Mouse (Mus musculus) forebrain, embryonic 16.5 days (tissue): ENCODE data around the gene Insm2. TPM values are rescaled to one million over a fixed set of nuclear protein-coding genes. Genes with fewer than 3 reads are reported as not detected.

Experiments
- ATAC-seq: fragments of 200-750 bp; cut with Nextera tagmentation; 2 replicates; pipeline ENCODE4 v1.8.0; 2017; ENCODE audit warnings: mild to moderate bottlenecking, moderate library complexity
- H3K27ac ChIP-seq: fragments of 300-500 bp; sonication (generic); 2 replicates; pipeline ENCODE4 v1.5.1; 2014; ENCODE audit warnings: low read length, control low read depth
- H3K27me3 ChIP-seq: fragments of 300-500 bp; sonication (generic); replicated peaks from 2 replicates; pipeline ENCODE4 v1.6.1; 2014; ENCODE audit warnings: low read length; ENCODE audit not compliant: control insufficient read depth, insufficient read depth
- H3K36me3 ChIP-seq: fragments of 300-500 bp; sonication (generic); 2 replicates; pipeline ENCODE4 v1.6.1; 2014; ENCODE audit not compliant: control insufficient read depth, insufficient read depth
- H3K4me1 ChIP-seq: fragments of 300-500 bp; sonication (generic); replicated peaks from 2 replicates; pipeline ENCODE4 v1.6.1; 2014; ENCODE audit warnings: low read length; ENCODE audit not compliant: control insufficient read depth, insufficient read depth
- H3K4me2 ChIP-seq: fragments of 300-500 bp; sonication (generic); 2 replicates; pipeline ENCODE4 v1.6.1; 2014; ENCODE audit warnings: mild to moderate bottlenecking, low read length, control low read depth
- H3K4me3 ChIP-seq: fragments of 300-500 bp; sonication (generic); replicated peaks from 2 replicates; pipeline ENCODE4 v1.5.1; 2014; ENCODE audit warnings: mild to moderate bottlenecking, low read length, control low read depth
- H3K9ac ChIP-seq: fragments of 300-500 bp; sonication (generic); replicated peaks from 2 replicates; pipeline ENCODE4 v1.6.1; 2014; ENCODE audit warnings: low read depth, low read length, control low read depth
- H3K9me3 ChIP-seq: fragments of 300-500 bp; sonication (generic); 2 replicates; pipeline ENCODE4 v1.6.1; 2016; ENCODE audit warnings: low read length; ENCODE audit not compliant: control insufficient read depth
- WGBS: fragments of 180-500 bp; shearing (Covaris S2); extraction: QIAGEN DNeasy Blood & Tissue Kit; methylation state at CpG from one replicate; pipeline ENCODE4 v1.1.7; 2014; 5-methylcytosine and 5-hydroxymethylcytosine counted together
- polyA plus RNA-seq: library from polyadenylated mRNA; unstranded; fragments of >200 nt; fragmentation: Nextera tagmentation; extraction: Ambion mirVana; gene quantifications from 2 replicates; pipeline ENCODE4 v1.2.1, GENCODE M21; 2015

The Insm2 gene
- polyA plus RNA-seq, 1 experiment from 2014 or later = 1.6 TPM

- no peaks in the 10 kb centered on the region for H3K36me3 ChIP-seq
- H3K27me3 ChIP-seq = no peaks in the 10 kb centered on the region
- H3K27ac ChIP-seq = no peak overlapping the region
- H3K4me2 ChIP-seq = no peak overlapping the region
- no peak overlapping the region for H3K9ac ChIP-seq
- no peaks in the 10 kb centered on the region for H3K9me3 ChIP-seq
- H3K4me3 ChIP-seq = no peak overlapping the region
- peaks cover 7% of the 10 kb centered on the region for H3K4me1 ChIP-seq
- 29% methylated on average over 4 of the region's 4 CpGs for WGBS
- no peak for ATAC-seq
Measured at GRCm38 (mm10) chr12:55626711-55627110, 27.5 kb downstream of the Insm2 start.

GRCm38 (mm10) chr12:55648011-55648525, 48.8 kb downstream of the Insm2 start:
- Histone ChIP-seq H3K27ac (no peak overlapping the region), H3K9ac (no peak overlapping the region), H3K9me3 (no peaks in the 10 kb centered on the region), H3K27me3 (no peaks in the 10 kb centered on the region), H3K4me1 (no peaks in the 10 kb centered on the region), H3K36me3 (no peaks in the 10 kb centered on the region), H3K4me3 (no peak overlapping the region), H3K4me2 (no peak overlapping the region)
- ATAC-seq = no peak
- whole genome bisulfite sequencing = 94% methylated on average over 7 of the region's 7 CpGs

Other genes with a start within 250 kb of the Insm2 start
- gene Psma6, start 215.2 kb upstream of the Insm2 start, polyA plus RNA-seq = 434 and 452 TPM in 2 replicates
- 53.4 and 58.5 TPM in 2 replicates for gene Nfkbia, start 106.8 kb upstream of the Insm2 start, polyA plus RNA-seq
- not detected in 2 replicates for gene Aldoart2, start 34.2 kb upstream of the Insm2 start, polyA plus RNA-seq
- gene Ralgapa1, start 221.7 kb downstream of the Insm2 start, polyA plus RNA-seq = 18.1 and 21.9 TPM in 2 replicates
- gene Brms1l, start 236.9 kb downstream of the Insm2 start, polyA plus RNA-seq = 62.6 and 67.2 TPM in 2 replicates